Mouse (Mus musculus) limb, embryonic 13.5 days (tissue): ENCODE measurements around the gene Tbca. TPM values are rescaled to one million over a fixed set of nuclear protein-coding genes. Genes with fewer than 3 reads are reported as not detected.
A peak's percentile ranks its signal among the peaks of the same experiment; 100 is the strongest.

Source experiments
- ATAC-seq: fragments of 200-750 bp; cut with Nextera tagmentation; 2 replicates; pipeline ENCODE4 v1.8.0; 2017; ENCODE audit warnings: low read depth, moderate number of reproducible peaks, moderate TSS enrichment; ENCODE audit not compliant: low FRiP score
- H3K27ac ChIP-seq: fragments of 300-500 bp; sonication (generic); 2 replicates; pipeline ENCODE4 v1.5.1; 2015; ENCODE audit warnings: inconsistent platforms, mild to moderate bottlenecking, moderate library complexity
- H3K27me3 ChIP-seq: fragments of 300-500 bp; sonication (generic); 2 replicates; pipeline ENCODE4 v1.6.1; 2015; ENCODE audit warnings: mild to moderate bottlenecking, inconsistent platforms
- H3K36me3 ChIP-seq: fragments of 300-500 bp; sonication (generic); 2 replicates; pipeline ENCODE4 v1.6.1; 2015; ENCODE audit warnings: inconsistent platforms, mild to moderate bottlenecking, moderate library complexity
- H3K4me1 ChIP-seq: fragments of 300-500 bp; sonication (generic); 2 replicates; pipeline ENCODE4 v1.6.1; 2015; ENCODE audit warnings: inconsistent platforms
- H3K4me2 ChIP-seq: fragments of 300-500 bp; sonication (generic); replicated peaks from 2 replicates; pipeline ENCODE4 v1.6.1; 2015; ENCODE audit warnings: inconsistent platforms, mild to moderate bottlenecking, moderate library complexity
- H3K4me3 ChIP-seq: fragments of 300-500 bp; sonication (generic); 2 replicates; pipeline ENCODE4 v1.5.1; 2015; ENCODE audit warnings: moderate library complexity, mild to moderate bottlenecking, inconsistent platforms
- H3K9ac ChIP-seq: fragments of 300-500 bp; sonication (generic); 2 replicates; pipeline ENCODE4 v1.6.1; 2015; ENCODE audit warnings: mild to moderate bottlenecking, inconsistent platforms
- H3K9me3 ChIP-seq: fragments of 300-500 bp; sonication (generic); 2 replicates; pipeline ENCODE4 v1.6.1; 2016; ENCODE audit warnings: inconsistent platforms
- WGBS: fragments of 180-500 bp; shearing (Covaris S2); methylation state at CpG from one replicate; pipeline ENCODE4 v1.1.7; 2015; 5-methylcytosine and 5-hydroxymethylcytosine counted together
- polyA plus RNA-seq: library from polyadenylated mRNA; unstranded; fragments of >200 nt; fragmentation: Nextera tagmentation; extraction: Ambion mirVana; gene quantifications from 2 replicates; pipeline ENCODE4 v1.2.1, GENCODE M21; 2015

Gene Tbca
- 256 and 266 TPM in 2 replicates for polyA plus RNA-seq

- Histone ChIP-seq H3K27ac (peak within 1 kb of the TSS; percentile 92), H3K4me1 (peaks cover 11% of the 10 kb centered on the region), H3K4me2 (peak within 1 kb of the TSS; percentile 83), H3K36me3 (no peaks in the 10 kb centered on the region), H3K27me3 (peaks cover 8% of the 10 kb centered on the region), H3K4me3 (peak within 1 kb of the TSS; percentile 99), H3K9me3 (no peaks in the 10 kb centered on the region), H3K9ac (peak within 1 kb of the TSS; percentile 95)
- peak; percentile 98 for ATAC-seq
- under 1% methylated on average over 81 of the region's 81 CpGs for WGBS
Observed at GRCm38 (mm10) chr13:94788771-94789649, at the start of gene Tbca. Gene Tbca, plus strand, starts transcription at chr13:94788910.

- Histone ChIP-seq H3K36me3 (no peaks in the 10 kb centered on the region), H3K4me1 (no peaks in the 10 kb centered on the region), H3K9ac (no peak overlapping the region), H3K4me3 (no peak overlapping the region), H3K27me3 (no peaks in the 10 kb centered on the region), H3K27ac (no peak overlapping the region), H3K4me2 (no peak overlapping the region), H3K9me3 (no peaks in the 10 kb centered on the region)
- ATAC-seq, result no peak
- 62% methylated on average over 1 of the region's 1 CpGs for WGBS
Observed at GRCm38 (mm10) chr13:94745176-94745575, 43.5 kb upstream of the Tbca start.

- Histone ChIP-seq H3K27me3 (no peaks in the 10 kb centered on the region; the same call in 1 of the 2 replicates), H3K9ac (no peak overlapping the region), H3K9me3 (no peaks in the 10 kb centered on the region), H3K4me1 (0 out of 2 replicates have a peak, but pooled peaks cover 2% of the 10 kb centered on the region), H3K4me2 (no peak overlapping the region), H3K4me3 (no peak overlapping the region), H3K36me3 (no peaks in the 10 kb centered on the region), H3K27ac (no peak overlapping the region)
- WGBS, result 83% methylated on average over 12 of the region's 12 CpGs
- ATAC-seq, result no peak
Observed at GRCm38 (mm10) chr13:94765852-94766251, 22.9 kb upstream of the Tbca start.

- no peak overlapping the region for H3K9ac ChIP-seq
- ATAC-seq, result no peak
Observed at GRCm38 (mm10) chr13:94768460-94769154, 20.1 kb upstream of the Tbca start.

GRCm38 (mm10) chr13:94769155-94769470 lies 19.6 kb upstream of the Tbca start:
- ATAC-seq, result no peak
- Histone ChIP-seq H3K27me3 (no peaks in the 10 kb centered on the region; the same call in 1 of the 2 replicates), H3K4me1 (0 out of 2 replicates have a peak, but pooled peaks cover 2% of the 10 kb centered on the region), H3K36me3 (no peaks in the 10 kb centered on the region), H3K9ac (no peak overlapping the region), H3K4me2 (no peak overlapping the region), H3K9me3 (no peaks in the 10 kb centered on the region), H3K4me3 (no peak overlapping the region), H3K27ac (no peak overlapping the region)
- WGBS, result 67% methylated on average over 6 of the region's 6 CpGs

More at GRCm38 (mm10) chr13:94768460-94769154, 20.1 kb upstream of the Tbca start:
- no peak overlapping the region for H3K4me2 ChIP-seq
- H3K4me3 ChIP-seq, result no peak overlapping the region
- no peaks in the 10 kb centered on the region for H3K9me3 ChIP-seq
- 82% methylated on average over 3 of the region's 3 CpGs for WGBS
- no peaks in the 10 kb centered on the region; the same call in 1 of the 2 replicates for H3K27me3 ChIP-seq
- no peaks in the 10 kb centered on the region for H3K36me3 ChIP-seq
- H3K4me1 ChIP-seq, result 0 out of 2 replicates have a peak, but pooled peaks cover 2% of the 10 kb centered on the region
- no peak overlapping the region for H3K27ac ChIP-seq

GRCm38 (mm10) chr13:94786866-94787265 lies 1.8 kb upstream of the Tbca start:
- Histone ChIP-seq H3K36me3 (no peaks in the 10 kb centered on the region), H3K27me3 (peaks cover 8% of the 10 kb centered on the region), H3K4me3 (no peak overlapping the region), H3K4me2 (no peak overlapping the region), H3K9me3 (no peaks in the 10 kb centered on the region), H3K9ac (no peak overlapping the region), H3K27ac (no peak overlapping the region), H3K4me1 (peaks cover 10% of the 10 kb centered on the region)
- ATAC-seq, result no peak
- WGBS, result 60% methylated on average over 2 of the region's 2 CpGs

- H3K4me1 ChIP-seq, result peaks cover 14% of the 10 kb centered on the region
- no peaks in the 10 kb centered on the region for H3K36me3 ChIP-seq
- 84% methylated on average over 1 of the region's 1 CpGs for WGBS
- ATAC-seq, result no peak
- H3K4me2 ChIP-seq, result no peak overlapping the region
- no peak overlapping the region for H3K4me3 ChIP-seq
- no peaks in the 10 kb centered on the region for H3K9me3 ChIP-seq
- H3K27ac ChIP-seq, result no peak overlapping the region
- no peaks in the 10 kb centered on the region for H3K27me3 ChIP-seq
- H3K9ac ChIP-seq, result no peak overlapping the region
Observed at GRCm38 (mm10) chr13:94794689-94795088, 6.0 kb downstream of the Tbca start.

- no peak overlapping the region for H3K9ac ChIP-seq
- H3K4me3 ChIP-seq, result no peak overlapping the region
- ATAC-seq, result no peak
- no peak overlapping the region for H3K4me2 ChIP-seq
- H3K27me3 ChIP-seq, result no peaks in the 10 kb centered on the region
- peaks cover 15% of the 10 kb centered on the region for H3K4me1 ChIP-seq
- no peaks in the 10 kb centered on the region for H3K9me3 ChIP-seq
- no peaks in the 10 kb centered on the region for H3K36me3 ChIP-seq
- H3K27ac ChIP-seq, result no peak overlapping the region
- 77% methylated on average over 5 of the region's 5 CpGs for WGBS
Observed at GRCm38 (mm10) chr13:94803480-94804057, 14.9 kb downstream of the Tbca start.

- H3K4me2 ChIP-seq, result no peak overlapping the region
- H3K27ac ChIP-seq, result no peak overlapping the region
- no peak overlapping the region for H3K9ac ChIP-seq
- H3K9me3 ChIP-seq, result no peaks in the 10 kb centered on the region
- 19% methylated on average over 9 of the region's 9 CpGs for WGBS
- no peak for ATAC-seq
- H3K36me3 ChIP-seq, result no peaks in the 10 kb centered on the region
- H3K4me3 ChIP-seq, result no peak overlapping the region
- H3K27me3 ChIP-seq, result no peaks in the 10 kb centered on the region
- H3K4me1 ChIP-seq, result peaks cover 12% of the 10 kb centered on the region
Observed at GRCm38 (mm10) chr13:94806315-94807179, 17.8 kb downstream of the Tbca start.

GRCm38 (mm10) chr13:94808596-94808995 lies 19.9 kb downstream of the Tbca start:
- H3K27me3 ChIP-seq, result no peaks in the 10 kb centered on the region
- H3K4me2 ChIP-seq, result no peak overlapping the region
- no peaks in the 10 kb centered on the region for H3K36me3 ChIP-seq
- H3K27ac ChIP-seq, result no peak overlapping the region
- no peak for ATAC-seq
- H3K4me3 ChIP-seq, result no peak overlapping the region
- peaks cover 8% of the 10 kb centered on the region for H3K4me1 ChIP-seq
- no peak overlapping the region for H3K9ac ChIP-seq
- H3K9me3 ChIP-seq, result no peaks in the 10 kb centered on the region

- H3K36me3 ChIP-seq, result no peaks in the 10 kb centered on the region
- no peak for ATAC-seq
- no peak overlapping the region for H3K9ac ChIP-seq
- H3K27ac ChIP-seq, result no peak overlapping the region
- no peak overlapping the region for H3K4me3 ChIP-seq
- H3K9me3 ChIP-seq, result no peaks in the 10 kb centered on the region
- peaks cover 12% of the 10 kb centered on the region for H3K4me1 ChIP-seq
- H3K4me2 ChIP-seq, result no peak overlapping the region
- H3K27me3 ChIP-seq, result no peaks in the 10 kb centered on the region
- WGBS, result 58% methylated on average over 1 of the region's 1 CpGs
Observed at GRCm38 (mm10) chr13:94809724-94810123, 21.0 kb downstream of the Tbca start.
